Mouse (Mus musculus): ENCODE measurements around the gene Myoz2. TPM values are rescaled to one million over a fixed set of nuclear protein-coding genes. Genes with fewer than 3 reads are reported as not detected.

Gene Myoz2
- polyA plus RNA-seq, 1 experiment from 2014 or later = not detected

GRCm38 (mm10) chr3:123058832-123059231, 24.0 kb upstream of the Myoz2 start:
- H3K9me3 ChIP-seq = no peaks in the 10 kb centered on the region
- no peaks in the 10 kb centered on the region for H3K27me3 ChIP-seq (ENCODE audit: poor library complexity, severe bottlenecking)
- H3K4me3 ChIP-seq = no peak overlapping the region
- H3K27ac ChIP-seq = no peak overlapping the region
- H3K36me3 ChIP-seq (replicated peaks) = no peaks in the 10 kb centered on the region
- WGBS = 93% methylated on average over 1 of the region's 1 CpGs
- DNase-seq (ENCODE audit: extremely low spot score, low spot score) = no peak
- H3K4me1 ChIP-seq = peaks cover 6% of the 10 kb centered on the region

GRCm38 (mm10) chr3:123054178-123054577, 19.4 kb upstream of the Myoz2 start:
- DNase-seq (ENCODE audit: extremely low spot score, low spot score) = no peak
- WGBS = 85% methylated on average over 5 of the region's 5 CpGs
- 0 out of 2 replicates have a peak, but pooled peaks cover 4% of the 10 kb centered on the region for H3K9me3 ChIP-seq
- no peaks in the 10 kb centered on the region for H3K36me3 ChIP-seq (replicated peaks)
- 0 out of 2 replicates have a peak, but pooled peaks cover 5% of the 10 kb centered on the region for H3K4me1 ChIP-seq
- no peaks in the 10 kb centered on the region for H3K27me3 ChIP-seq (ENCODE audit: poor library complexity, severe bottlenecking)
- no peak overlapping the region for H3K27ac ChIP-seq
- no peak overlapping the region for H3K4me3 ChIP-seq

- Histone ChIP-seq H3K9me3 (0 out of 2 replicates have a peak, but pooled peaks cover 6% of the 10 kb centered on the region), H3K27me3 (ENCODE audit: poor library complexity, severe bottlenecking) (no peaks in the 10 kb centered on the region), H3K36me3 (replicated peaks) (no peaks in the 10 kb centered on the region), H3K4me1 (0 out of 2 replicates have a peak, but pooled peaks cover 5% of the 10 kb centered on the region), H3K4me3 (no peak overlapping the region), H3K27ac (no peak overlapping the region)
- WGBS = 82% methylated on average over 8 of the region's 8 CpGs
- DNase-seq (ENCODE audit: extremely low spot score, low spot score) = no peak
Measured at GRCm38 (mm10) chr3:123053192-123053938, 18.6 kb upstream of the Myoz2 start.

DNA sequence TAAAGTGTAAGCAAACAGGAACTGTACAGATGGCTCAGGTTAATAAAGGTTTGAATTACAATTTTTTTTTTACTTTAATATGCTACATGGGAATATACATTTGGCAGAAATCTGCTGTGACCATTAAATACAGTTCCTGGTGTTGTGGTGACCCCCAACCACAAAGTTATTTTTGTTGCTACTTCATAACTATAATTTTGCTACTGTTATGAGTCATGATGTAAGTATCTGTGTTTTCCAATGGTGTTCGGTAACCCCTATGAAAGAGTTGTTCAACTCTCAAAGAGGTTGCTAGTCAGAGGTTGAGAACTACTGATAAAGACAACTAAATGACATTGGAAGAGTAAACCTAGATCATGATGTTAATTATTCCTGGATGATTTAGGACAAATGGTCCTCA, 7.5 kb upstream of the Myoz2 start:
- Histone ChIP-seq H3K9me3 (no peaks in the 10 kb centered on the region), H3K4me3 (no peak overlapping the region), H3K27ac (no peak overlapping the region), H3K27me3 (ENCODE audit: poor library complexity, severe bottlenecking) (no peaks in the 10 kb centered on the region), H3K4me1 (no peaks in the 10 kb centered on the region), H3K36me3 (replicated peaks) (no peaks in the 10 kb centered on the region)
- no peak for DNase-seq (ENCODE audit: extremely low spot score, low spot score)
- 96% methylated on average over 1 of the region's 1 CpGs for WGBS

- no peaks in the 10 kb centered on the region for H3K36me3 ChIP-seq (replicated peaks)
- DNase-seq (ENCODE audit: extremely low spot score, low spot score) = no peak
- H3K4me3 ChIP-seq = no peak overlapping the region
- no peaks in the 10 kb centered on the region for H3K4me1 ChIP-seq
- no peak overlapping the region for H3K27ac ChIP-seq
- no peaks in the 10 kb centered on the region for H3K27me3 ChIP-seq (ENCODE audit: poor library complexity, severe bottlenecking)
- 82% methylated on average over 8 of the region's 8 CpGs for WGBS
- no peaks in the 10 kb centered on the region for H3K9me3 ChIP-seq
Measured at GRCm38 (mm10) chr3:123033804-123034203, 1.0 kb downstream of the Myoz2 start.

DNA sequence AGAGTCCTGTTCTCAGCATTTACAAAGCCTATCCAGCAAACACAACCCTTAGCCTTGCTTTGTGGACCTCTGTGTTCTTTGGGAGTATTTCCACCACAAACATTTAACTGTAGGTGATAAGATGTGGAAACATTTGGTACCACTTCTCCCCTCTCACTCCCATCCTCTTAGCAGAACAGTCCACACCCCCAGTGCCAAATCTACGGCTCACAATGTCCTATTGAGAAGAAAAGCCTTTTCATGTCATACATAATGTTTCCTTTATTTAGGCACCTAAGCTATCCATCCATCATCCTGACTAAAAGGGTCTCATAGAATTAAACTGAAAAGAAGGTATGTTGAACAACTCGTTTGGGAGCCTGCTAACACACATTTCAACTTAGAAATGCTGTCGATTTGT, 9.2 kb downstream of the Myoz2 start:
- Histone ChIP-seq H3K27me3 (ENCODE audit: poor library complexity, severe bottlenecking) (no peaks in the 10 kb centered on the region), H3K9me3 (no peaks in the 10 kb centered on the region), H3K4me3 (no peak overlapping the region), H3K27ac (no peak overlapping the region), H3K36me3 (replicated peaks) (no peaks in the 10 kb centered on the region), H3K4me1 (peaks cover 12% of the 10 kb centered on the region)
- no peak for DNase-seq (ENCODE audit: extremely low spot score, low spot score)
- WGBS = 64% methylated on average over 3 of the region's 3 CpGs

DNA sequence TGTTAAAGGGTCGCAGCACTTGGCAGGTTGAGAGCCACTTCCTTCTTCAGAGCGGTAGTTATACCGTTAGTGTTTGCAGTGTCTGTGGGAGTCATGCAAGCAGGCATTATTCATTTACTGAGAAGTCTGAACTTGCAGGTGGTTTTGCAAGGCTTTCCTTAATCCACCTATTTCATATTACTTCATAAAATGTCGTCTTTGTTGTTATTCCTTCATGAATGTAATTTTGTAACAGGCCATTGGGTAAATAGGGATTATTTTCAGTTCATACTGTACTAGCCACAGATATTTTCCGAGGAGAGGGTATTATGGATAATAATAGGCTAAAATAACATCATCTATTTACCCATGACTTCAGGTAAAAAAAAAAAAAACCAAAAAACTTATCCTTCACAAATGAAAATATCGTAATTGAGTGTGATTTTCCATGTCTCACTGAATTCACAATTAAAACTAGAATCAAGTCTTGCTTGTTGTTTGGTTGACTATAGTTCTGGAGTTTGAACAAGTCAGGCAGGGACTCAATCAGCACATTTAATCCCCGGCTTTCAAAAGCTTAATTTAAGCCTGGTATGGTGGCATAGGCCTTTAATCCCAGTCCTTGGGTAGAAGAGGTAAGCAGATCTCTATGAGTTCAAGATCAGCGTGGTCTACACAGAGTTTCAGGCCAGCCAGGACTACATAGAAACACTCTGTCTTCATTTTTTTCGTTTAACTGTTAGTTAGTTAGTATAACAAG, 10.2 kb downstream of the Myoz2 start:
- Histone ChIP-seq H3K9me3 (no peaks in the 10 kb centered on the region), H3K4me3 (no peak overlapping the region), H3K4me1 (peaks cover 12% of the 10 kb centered on the region), H3K27ac (no peak overlapping the region), H3K27me3 (ENCODE audit: poor library complexity, severe bottlenecking) (no peaks in the 10 kb centered on the region), H3K36me3 (replicated peaks) (no peaks in the 10 kb centered on the region)
- 88% methylated on average over 9 of the region's 9 CpGs for WGBS
- DNase-seq (ENCODE audit: extremely low spot score, low spot score) = no peak

DNA sequence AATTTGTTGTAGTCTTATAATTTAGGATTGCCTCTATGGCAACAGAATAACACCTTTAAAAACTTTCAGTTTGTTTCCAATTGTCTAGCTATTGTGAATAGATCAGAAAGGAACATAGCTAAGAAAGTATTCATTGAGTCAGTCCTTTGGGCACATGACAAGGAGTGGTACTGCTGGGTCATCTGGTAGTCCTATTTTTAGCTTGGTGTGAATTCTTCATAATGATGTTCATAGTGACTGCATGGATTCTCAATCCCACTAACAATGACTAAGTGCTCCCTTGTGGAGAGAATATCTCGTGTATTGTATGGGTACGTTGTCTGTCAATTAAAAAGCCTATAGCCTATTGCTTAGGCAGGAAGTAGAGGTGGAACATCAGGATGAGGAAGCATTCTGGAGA, 16.0 kb downstream of the Myoz2 start:
- H3K27me3 ChIP-seq (ENCODE audit: poor library complexity, severe bottlenecking) = no peaks in the 10 kb centered on the region
- no peaks in the 10 kb centered on the region for H3K9me3 ChIP-seq
- no peak overlapping the region for H3K27ac ChIP-seq
- no peak for DNase-seq (ENCODE audit: extremely low spot score, low spot score)
- no peaks in the 10 kb centered on the region for H3K36me3 ChIP-seq (replicated peaks)
- WGBS = 90% methylated on average over 2 of the region's 2 CpGs
- H3K4me1 ChIP-seq = no peaks in the 10 kb centered on the region
- H3K4me3 ChIP-seq = no peak overlapping the region

GRCm38 (mm10) chr3:123013476-123013875, 21.3 kb downstream of the Myoz2 start:
- no peak overlapping the region for H3K4me3 ChIP-seq
- H3K27ac ChIP-seq = no peak overlapping the region
- no peaks in the 10 kb centered on the region for H3K9me3 ChIP-seq
- no peak for DNase-seq (ENCODE audit: extremely low spot score, low spot score)
- WGBS = 90% methylated on average over 14 of the region's 14 CpGs
- no peaks in the 10 kb centered on the region for H3K27me3 ChIP-seq (ENCODE audit: poor library complexity, severe bottlenecking)
- peaks cover 5% of the 10 kb centered on the region; the same call in 1 of the 2 replicates for H3K4me1 ChIP-seq
- H3K36me3 ChIP-seq (replicated peaks) = no peaks in the 10 kb centered on the region

- H3K4me1 ChIP-seq = peaks cover 5% of the 10 kb centered on the region; the same call in 1 of the 2 replicates
- 62% methylated on average over 6 of the region's 6 CpGs for WGBS
- DNase-seq (ENCODE audit: extremely low spot score, low spot score) = no peak
Measured at GRCm38 (mm10) chr3:123009417-123009816, 25.4 kb downstream of the Myoz2 start.

DNA sequence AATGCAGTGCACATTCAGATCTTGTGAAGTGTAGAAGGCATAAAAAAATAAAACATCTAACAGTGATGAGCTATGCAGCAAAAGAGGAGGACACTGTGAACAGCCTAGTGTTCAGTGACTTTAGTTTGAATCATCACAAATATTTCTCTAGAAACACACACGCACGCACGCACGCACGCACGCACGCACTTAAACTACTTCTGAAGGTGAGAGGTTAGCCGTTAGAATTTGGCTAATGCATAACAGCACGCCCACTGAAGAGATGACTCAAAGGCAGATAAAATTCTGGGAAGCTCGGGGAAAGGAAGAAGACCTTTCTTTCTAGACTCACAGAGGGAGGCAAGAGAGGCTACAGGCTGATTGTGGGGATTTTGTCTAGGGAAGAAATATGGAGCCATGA, 27.4 kb downstream of the Myoz2 start:
- H3K36me3 ChIP-seq (replicated peaks) = no peaks in the 10 kb centered on the region
- H3K9me3 ChIP-seq = no peaks in the 10 kb centered on the region
- H3K27ac ChIP-seq = no peak overlapping the region
- H3K4me1 ChIP-seq = peaks cover 5% of the 10 kb centered on the region; the same call in 1 of the 2 replicates
- H3K4me3 ChIP-seq = no peak overlapping the region
- WGBS = 86% methylated on average over 10 of the region's 10 CpGs
- no peaks in the 10 kb centered on the region for H3K27me3 ChIP-seq (ENCODE audit: poor library complexity, severe bottlenecking)
- no peak for DNase-seq (ENCODE audit: extremely low spot score, low spot score)

More at GRCm38 (mm10) chr3:123009417-123009816, 25.4 kb downstream of the Myoz2 start:
- H3K9me3 ChIP-seq = no peaks in the 10 kb centered on the region
- no peaks in the 10 kb centered on the region for H3K27me3 ChIP-seq (ENCODE audit: poor library complexity, severe bottlenecking)
- H3K36me3 ChIP-seq (replicated peaks) = no peaks in the 10 kb centered on the region
- no peak overlapping the region for H3K27ac ChIP-seq
- H3K4me3 ChIP-seq = no peak overlapping the region

GRCm38 (mm10) chr3:123001053-123001452, 33.8 kb downstream of the Myoz2 start:
- Histone ChIP-seq H3K4me3 (no peak overlapping the region), H3K9me3 (no peaks in the 10 kb centered on the region), H3K27ac (no peak overlapping the region), H3K27me3 (ENCODE audit: poor library complexity, severe bottlenecking) (no peaks in the 10 kb centered on the region), H3K4me1 (no peaks in the 10 kb centered on the region), H3K36me3 (replicated peaks) (no peaks in the 10 kb centered on the region)
- no peak for DNase-seq (ENCODE audit: extremely low spot score, low spot score)
- WGBS = 77% methylated on average over 3 of the region's 3 CpGs

GRCm38 (mm10) chr3:122998511-122998910, 36.3 kb downstream of the Myoz2 start:
- H3K27ac ChIP-seq = no peak overlapping the region
- WGBS = 77% methylated on average over 8 of the region's 8 CpGs

More at GRCm38 (mm10) chr3:122998511-122998910, 36.3 kb downstream of the Myoz2 start:
- Histone ChIP-seq H3K27me3 (ENCODE audit: poor library complexity, severe bottlenecking) (no peaks in the 10 kb centered on the region), H3K9me3 (no peaks in the 10 kb centered on the region; the same call in 1 of the 2 replicates), H3K4me3 (no peak overlapping the region), H3K36me3 (replicated peaks) (no peaks in the 10 kb centered on the region), H3K4me1 (no peaks in the 10 kb centered on the region)
- no peak for DNase-seq (ENCODE audit: extremely low spot score, low spot score)
